Mouse (Mus musculus): ENCODE results near the gene Ccl24.

The Ccl24 gene

GRCm38 (mm10) chr5:135556259-135556658, 16.6 kb downstream of the Ccl24 start:
- no peak for TF ChIP-seq GATA4 (IDR thresholded peaks at IDR 0.05; ENCODE audit: insufficient replicate concordance, low read length)

GRCm38 (mm10) chr5:135551591-135551990, 21.3 kb downstream of the Ccl24 start:
- TF ChIP-seq GATA4 (IDR thresholded peaks at IDR 0.05; ENCODE audit: insufficient replicate concordance, low read length), result no peak

- TF ChIP-seq GATA4 (IDR thresholded peaks at IDR 0.05; ENCODE audit: insufficient replicate concordance, low read length), result no peak
These were observed 21.9 kb downstream of the Ccl24 start for GRCm38 (mm10) chr5:135550910-135551309.

GRCm38 (mm10) chr5:135547990-135548389, 24.9 kb downstream of the Ccl24 start:
- TF ChIP-seq GATA4 (IDR thresholded peaks at IDR 0.05; ENCODE audit: insufficient replicate concordance, low read length), result no peak

- no peak for TF ChIP-seq GATA4 (IDR thresholded peaks at IDR 0.05; ENCODE audit: insufficient replicate concordance, low read length)
These were observed 27.7 kb downstream of the Ccl24 start, which contains the start of gene Hip1 for GRCm38 (mm10) chr5:135544865-135545797. Hip1 (minus strand) TSS chr5:135545120.

GRCm38 (mm10) chr5:135544032-135544558, 28.8 kb downstream of the Ccl24 start:
- TF ChIP-seq GATA4 (IDR thresholded peaks at IDR 0.05; ENCODE audit: insufficient replicate concordance, low read length), result no peak

GRCm38 (mm10) chr5:135537794-135538214, 35.0 kb downstream of the Ccl24 start:
- TF ChIP-seq GATA4 (IDR thresholded peaks at IDR 0.05; ENCODE audit: insufficient replicate concordance, low read length), result no peak

- no peak for TF ChIP-seq GATA4 (IDR thresholded peaks at IDR 0.05; ENCODE audit: insufficient replicate concordance, low read length)
These were observed 35.5 kb downstream of the Ccl24 start for GRCm38 (mm10) chr5:135537326-135537725.

- no peak for TF ChIP-seq GATA4 (IDR thresholded peaks at IDR 0.05; ENCODE audit: insufficient replicate concordance, low read length)
These were observed 37.0 kb downstream of the Ccl24 start for GRCm38 (mm10) chr5:135535867-135536266.

- TF ChIP-seq GATA4 (IDR thresholded peaks at IDR 0.05; ENCODE audit: insufficient replicate concordance, low read length), result no peak
These were observed 39.4 kb downstream of the Ccl24 start for GRCm38 (mm10) chr5:135533431-135533830.

GRCm38 (mm10) chr5:135531306-135531845, 41.5 kb downstream of the Ccl24 start:
- no peak for TF ChIP-seq GATA4 (IDR thresholded peaks at IDR 0.05; ENCODE audit: insufficient replicate concordance, low read length)

- no peak for TF ChIP-seq GATA4 (IDR thresholded peaks at IDR 0.05; ENCODE audit: insufficient replicate concordance, low read length)
These were observed 42.9 kb downstream of the Ccl24 start for GRCm38 (mm10) chr5:135529964-135530363.

GRCm38 (mm10) chr5:135529310-135529709, 43.5 kb downstream of the Ccl24 start:
- no peak for TF ChIP-seq GATA4 (IDR thresholded peaks at IDR 0.05; ENCODE audit: insufficient replicate concordance, low read length)

- TF ChIP-seq GATA4 (IDR thresholded peaks at IDR 0.05; ENCODE audit: insufficient replicate concordance, low read length), result no peak
These were observed 44.9 kb downstream of the Ccl24 start for GRCm38 (mm10) chr5:135527986-135528385.

- TF ChIP-seq GATA4 (IDR thresholded peaks at IDR 0.05; ENCODE audit: insufficient replicate concordance, low read length), result no peak
These were observed 47.9 kb downstream of the Ccl24 start for GRCm38 (mm10) chr5:135524660-135525560.

Measured in liver, adult (tissue).